Mouse (Mus musculus) neural tube, embryonic 10.5 days (tissue): ENCODE measurements around the gene Prss32.

Experiments used
- DNase-seq: peaks from one replicate; pipeline ENCODE4 v3.0.0-alpha.2; 2017; ENCODE audit warnings: low spot score; ENCODE audit errors: extremely low spot score

Prss32 gene

GRCm38 (mm10) chr17:23843812-23844273 is at the start of gene Prss32, which contains the start of gene Prss41:
Prss32 (plus strand) TSS chr17:23843855.
Prss41 (minus strand) TSS chr17:23844172.
- peak; percentile 64 for DNase-seq

GRCm38 (mm10) chr17:23795323-23795722 is 48.3 kb upstream of the Prss32 start:
- no peak for DNase-seq

GRCm38 (mm10) chr17:23797316-23797715 is 46.3 kb upstream of the Prss32 start:
- DNase-seq, result no peak

GRCm38 (mm10) chr17:23801627-23802026 is 42.0 kb upstream of the Prss32 start:
- DNase-seq, result no peak

- DNase-seq, result peak; percentile 93
Measured at GRCm38 (mm10) chr17:23802746-23803365, 40.8 kb upstream of the Prss32 start.

GRCm38 (mm10) chr17:23803366-23804041 is 40.2 kb upstream of the Prss32 start:
- DNase-seq, result peak; percentile 91

- DNase-seq, result no peak
Measured at GRCm38 (mm10) chr17:23804426-23805085, 39.1 kb upstream of the Prss32 start.

- no peak for DNase-seq
Measured at GRCm38 (mm10) chr17:23806867-23807266, 36.8 kb upstream of the Prss32 start.

- DNase-seq, result no peak
Measured at GRCm38 (mm10) chr17:23807918-23808317, 35.7 kb upstream of the Prss32 start.

- no peak for DNase-seq
Measured at GRCm38 (mm10) chr17:23815641-23816040, 28.0 kb upstream of the Prss32 start.

- DNase-seq, result peak; percentile 11
Measured at GRCm38 (mm10) chr17:23818579-23818978, 25.1 kb upstream of the Prss32 start.

GRCm38 (mm10) chr17:23819235-23819634 is 24.4 kb upstream of the Prss32 start:
- no peak for DNase-seq

GRCm38 (mm10) chr17:23820731-23821130 is 22.9 kb upstream of the Prss32 start:
- DNase-seq, result no peak

GRCm38 (mm10) chr17:23822094-23822493 is 21.6 kb upstream of the Prss32 start:
- DNase-seq, result no peak

- DNase-seq, result peak; percentile 12
Measured at GRCm38 (mm10) chr17:23823018-23823417, 20.6 kb upstream of the Prss32 start.

- no peak for DNase-seq
Measured at GRCm38 (mm10) chr17:23823614-23824013, 20.0 kb upstream of the Prss32 start.

- no peak for DNase-seq
Measured at GRCm38 (mm10) chr17:23825591-23825990, 18.1 kb upstream of the Prss32 start.

GRCm38 (mm10) chr17:23828271-23829001 is 15.2 kb upstream of the Prss32 start:
- DNase-seq, result peak; percentile 77

GRCm38 (mm10) chr17:23829064-23829619 is 14.5 kb upstream of the Prss32 start, which contains the start of gene Elob:
Elob (minus strand) TSS chr17:23829136.
- DNase-seq, result peak; percentile 89

GRCm38 (mm10) chr17:23831201-23831600 is 12.5 kb upstream of the Prss32 start:
- no peak for DNase-seq

GRCm38 (mm10) chr17:23836006-23836575 is 7.6 kb upstream of the Prss32 start, which contains the start of gene Prss33:
Prss33 (minus strand) TSS chr17:23836056.
- no peak for DNase-seq
